Mouse (Mus musculus) heart, postnatal 36 days (tissue): Measurements from ENCODE around the gene N4bp2. TPM values are rescaled to one million over a fixed set of nuclear protein-coding genes. Genes with fewer than 3 reads are reported as not detected.
"Not testable (repeated sequence)": the region's sequence is repeated elsewhere in the genome, so short reads cannot be mapped to it uniquely, and the experiment has no call there.

Experiments
- DNase-seq, 2 experiments: peaks; one replicate each; pipeline ENCODE4 v3.0.0; 2021 to 2022
- intact Hi-C: fragments of 180-260 bp; cut with DNase I; formaldehyde crosslinking; loops from one replicate; pipeline ENCODE4 v1.15.1; 2025
- total RNA-seq, 2 experiments: library from RNA; stranded (reverse); gene quantifications; 2 replicates each; pipeline ENCODE4 v1.2.3; 2021

The N4bp2 gene
- total RNA-seq, 2 experiments from 2014 or later, result 13.5 to 14.6 TPM

DNA sequence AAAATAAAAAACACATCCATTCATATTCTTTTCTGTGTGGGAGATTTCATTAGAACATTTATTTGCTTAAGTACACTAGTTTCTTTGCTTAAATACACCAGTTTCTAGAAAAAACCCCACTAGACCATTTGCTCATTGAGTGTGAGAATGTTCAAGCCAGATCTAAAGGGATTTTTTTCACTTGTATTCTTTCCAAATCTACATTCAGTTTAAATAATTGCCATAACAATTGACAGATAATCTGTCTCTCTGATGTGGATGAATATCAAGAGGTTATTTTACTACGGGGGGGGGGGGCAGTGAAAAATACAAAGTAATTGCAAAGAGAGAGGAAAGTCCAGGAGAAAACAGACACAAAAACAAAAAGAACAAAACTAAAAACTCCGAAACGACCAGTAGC is 635 bp upstream of the N4bp2 start:
- intact Hi-C loops, result loop anchor here (1.0 to 10.0 kb wide), 5 partner anchors 38 to 270 kb away; partner anchors contain the start of genes Gm43552, Pds5a, Smim14 and Ube2k

DNA sequence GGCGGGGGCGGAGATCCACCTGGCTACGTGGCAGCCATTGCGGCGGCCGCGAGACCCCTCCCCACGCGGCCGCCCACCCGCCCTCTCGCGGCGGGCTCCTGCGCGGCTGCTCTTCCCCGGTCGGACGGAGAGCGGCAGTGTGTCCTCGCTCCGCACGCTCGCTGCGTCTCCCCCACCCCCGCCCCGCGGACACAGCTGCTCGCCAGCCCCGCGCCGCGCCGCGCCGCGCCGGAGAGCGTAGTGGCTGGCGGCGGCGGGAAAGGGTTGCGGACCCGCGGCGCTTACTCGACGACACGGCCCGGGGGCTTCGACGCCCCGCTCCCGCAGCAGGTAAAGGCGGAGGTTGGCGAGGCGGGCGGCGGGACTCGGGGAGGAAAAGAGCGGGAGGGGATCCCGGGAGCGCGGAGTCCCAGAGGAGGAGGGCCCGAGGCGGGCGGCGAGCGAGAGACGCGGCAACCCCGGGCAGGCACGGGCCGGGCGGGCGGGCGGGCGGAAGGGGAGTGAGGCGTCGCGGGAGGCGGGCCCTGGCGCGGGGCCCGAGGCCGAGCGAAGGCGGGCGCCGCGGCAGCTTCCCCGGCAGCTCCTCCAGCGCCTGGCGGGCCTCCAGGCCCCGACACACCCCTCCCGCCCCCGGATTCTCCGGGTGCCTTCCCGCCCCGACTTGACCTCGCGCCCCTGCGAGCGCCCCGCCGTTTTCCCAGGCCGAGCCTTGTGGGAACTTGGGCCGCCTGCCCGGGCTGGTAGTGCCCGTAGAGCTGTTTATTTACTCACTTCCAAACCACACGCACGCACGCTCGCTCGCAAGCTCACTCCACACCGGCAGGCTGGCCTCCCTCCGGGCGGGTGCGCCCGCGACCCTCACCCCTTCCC is 830 bp downstream of the N4bp2 start:
- intact Hi-C loops, result loop anchor here (1.0 to 10.0 kb wide), 5 partner anchors 39 to 272 kb away; partner anchors contain the start of genes Gm43552, Pds5a, Smim14 and Ube2k

More for the DNA sequence above, 635 bp upstream of the N4bp2 start:
- no peak for DNase-seq

DNA sequence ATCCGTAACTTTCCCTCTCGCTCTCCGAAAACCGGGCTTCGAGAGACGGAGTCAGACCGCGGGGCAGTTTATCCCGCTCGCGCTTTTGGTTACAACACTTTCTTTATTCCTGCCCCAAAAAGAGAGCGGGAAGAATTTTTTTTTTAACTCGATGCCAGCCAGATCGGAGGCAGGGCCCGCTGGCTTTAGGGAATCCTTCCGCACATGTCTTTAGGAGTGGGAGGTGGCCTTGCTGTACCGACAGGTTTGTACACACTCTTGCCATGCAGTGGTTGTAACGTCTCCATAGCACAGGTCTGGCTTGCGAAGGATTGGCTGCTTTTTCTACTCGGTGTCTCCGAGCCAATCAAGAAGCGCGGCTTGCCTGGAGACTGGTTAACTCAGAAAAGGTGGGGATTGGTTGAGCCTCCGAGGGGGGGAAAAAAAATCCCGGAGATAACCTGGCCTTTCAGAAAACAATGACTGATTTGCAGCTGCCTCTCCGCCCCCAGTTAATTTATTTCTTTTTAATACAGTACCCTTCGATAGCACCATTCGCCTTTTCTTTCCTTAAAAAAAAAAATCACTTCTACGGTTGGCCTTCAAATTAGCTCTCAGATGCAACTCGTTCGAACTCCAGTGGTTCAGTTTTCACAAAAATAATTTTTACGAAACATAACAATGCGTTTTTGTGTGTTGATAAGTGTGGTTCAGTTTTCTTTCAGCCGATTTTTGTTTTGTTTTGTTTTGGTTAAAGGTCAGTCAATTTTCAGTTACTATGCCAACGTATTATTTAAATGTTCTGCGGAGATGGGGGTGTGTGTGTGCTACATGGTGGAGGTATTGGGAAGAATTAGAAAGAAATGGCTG is 1.7 kb downstream of the N4bp2 start:
- peak; percentile 76 to 83 for DNase-seq
- intact Hi-C loops, result loop anchor here (5.0 to 10.0 kb wide), 3 partner anchors 172 to 273 kb away; partner anchors contain the start of genes Gm43552, Smim14 and Ube2k

More for the DNA sequence above, 830 bp downstream of the N4bp2 start:
- DNase-seq, result peak; percentile 85 to 88

DNA sequence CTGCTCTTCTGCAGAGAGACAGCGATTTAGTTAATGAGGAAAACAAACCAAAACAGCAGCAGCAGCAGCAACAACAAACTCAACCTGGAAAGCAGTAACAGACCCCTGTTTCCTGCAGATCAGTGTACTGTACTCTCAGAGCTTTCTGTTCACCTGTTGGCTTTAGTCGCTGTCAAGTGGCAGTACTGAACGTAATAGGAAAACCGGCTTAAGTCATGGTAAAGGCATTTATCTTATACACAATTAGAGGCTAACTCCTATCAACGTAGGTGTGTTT is 2.3 kb downstream of the N4bp2 start:
- no peak for DNase-seq
- intact Hi-C loops, result loop anchor here (10.0 kb wide), 1 partner anchor 231 kb away; the partner anchor contains the start of genes Smim14 and Ube2k

DNA sequence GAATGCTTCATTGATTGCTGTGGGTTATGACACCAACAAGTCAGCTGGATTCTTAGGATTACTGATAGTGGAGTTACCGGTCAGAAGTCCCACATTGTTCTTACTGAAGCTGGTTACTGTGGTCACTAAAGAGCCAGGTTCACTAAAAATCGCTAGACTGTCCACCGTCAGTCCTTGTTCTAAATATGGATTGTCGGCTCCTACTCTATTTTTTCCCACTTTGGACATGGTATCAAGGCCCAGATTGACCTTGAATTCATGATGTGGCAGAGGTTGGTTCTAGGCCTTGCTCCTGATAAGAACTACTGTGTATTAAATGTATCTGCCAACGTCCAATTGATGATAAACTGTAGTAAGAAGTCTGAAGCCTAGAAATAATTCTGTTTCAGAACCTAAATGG is 4.7 kb downstream of the N4bp2 start:
- DNase-seq, result no peak
- intact Hi-C loops, result loop anchor here (10.0 kb wide), 1 partner anchor 233 kb away; the partner anchor contains the start of genes Smim14 and Ube2k

DNA sequence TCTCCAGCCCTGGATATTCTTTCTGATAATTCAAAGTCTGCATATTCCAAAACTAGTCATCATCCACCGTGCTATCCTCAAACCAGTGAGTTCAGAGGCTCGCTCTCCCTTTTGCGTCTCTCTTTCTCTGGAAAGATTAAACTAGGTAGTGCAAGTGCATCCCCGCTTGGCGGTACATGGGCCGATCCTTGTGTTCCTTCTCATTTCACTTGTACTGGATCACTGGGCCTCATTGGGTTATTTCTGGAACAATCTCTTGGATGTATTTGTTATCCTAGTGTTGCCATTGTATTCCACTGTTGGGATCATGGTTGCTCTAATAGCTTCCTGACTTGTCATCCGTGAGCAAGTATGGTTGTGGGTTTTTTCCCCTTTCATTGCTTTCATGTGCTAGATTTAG is 6.7 kb downstream of the N4bp2 start:
- DNase-seq, result no peak
- intact Hi-C loops, result no loop called here

DNA sequence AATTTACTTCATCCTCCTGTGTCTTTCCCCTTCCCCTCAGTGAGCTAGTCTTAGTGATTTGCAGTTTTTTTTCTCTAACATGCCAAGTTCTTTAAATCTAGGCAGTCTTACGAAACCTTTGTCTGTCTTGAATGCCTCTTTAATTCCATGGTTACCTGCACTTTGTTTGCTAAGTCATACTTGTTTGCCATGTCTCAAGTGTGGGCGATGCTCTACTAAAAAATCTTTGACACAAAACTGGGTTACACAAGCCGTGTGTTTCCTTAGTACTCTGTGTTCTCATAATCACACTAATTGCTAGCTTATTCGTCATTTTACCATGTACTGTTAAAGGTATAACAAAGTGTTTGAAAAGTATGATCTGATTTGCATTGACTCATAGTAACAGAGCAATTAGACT is 7.2 kb downstream of the N4bp2 start:
- intact Hi-C loops, result no loop called here
- no peak for DNase-seq

DNA sequence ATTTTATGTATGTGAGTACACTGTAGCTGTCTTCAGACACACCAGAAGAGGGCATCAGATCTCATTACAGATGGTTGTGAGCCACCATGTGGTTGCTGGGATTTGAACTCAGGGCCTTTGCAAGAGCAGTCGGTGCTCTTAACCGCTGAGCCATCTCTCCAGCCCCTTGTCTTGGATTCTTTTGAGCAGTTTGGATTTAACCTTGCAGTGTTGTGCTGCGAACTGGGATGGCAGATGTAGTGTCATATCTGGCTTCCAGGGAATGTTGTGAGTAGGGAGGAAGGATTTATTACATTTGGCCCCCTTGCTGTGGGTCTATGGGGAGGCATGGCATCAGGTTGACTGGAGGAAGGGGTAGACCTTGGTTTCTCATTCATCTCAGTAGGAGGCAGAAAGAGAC is 10.6 kb downstream of the N4bp2 start:
- intact Hi-C loops, DNase-seq: not testable (repeated sequence)

DNA sequence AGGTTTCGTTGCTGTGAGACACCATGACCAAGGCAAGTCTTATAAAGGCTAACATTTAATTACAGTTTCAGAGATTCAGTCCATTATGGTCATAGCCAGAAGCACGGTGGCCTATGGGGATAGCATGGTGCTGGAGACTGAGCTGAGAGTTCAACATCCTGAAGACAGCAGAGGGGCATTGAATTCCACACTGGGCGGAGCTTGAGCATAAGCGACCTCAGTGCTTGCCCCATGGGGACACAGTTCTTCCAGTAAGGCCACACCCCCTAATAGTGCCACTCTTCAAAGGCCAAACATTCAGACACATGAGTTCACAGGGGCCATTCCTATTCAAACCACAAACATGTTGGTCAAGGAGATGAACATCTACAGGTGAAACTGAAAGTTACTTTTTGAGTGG is 12.8 kb downstream of the N4bp2 start:
- no peak for DNase-seq
- intact Hi-C loops, result no loop called here

DNA sequence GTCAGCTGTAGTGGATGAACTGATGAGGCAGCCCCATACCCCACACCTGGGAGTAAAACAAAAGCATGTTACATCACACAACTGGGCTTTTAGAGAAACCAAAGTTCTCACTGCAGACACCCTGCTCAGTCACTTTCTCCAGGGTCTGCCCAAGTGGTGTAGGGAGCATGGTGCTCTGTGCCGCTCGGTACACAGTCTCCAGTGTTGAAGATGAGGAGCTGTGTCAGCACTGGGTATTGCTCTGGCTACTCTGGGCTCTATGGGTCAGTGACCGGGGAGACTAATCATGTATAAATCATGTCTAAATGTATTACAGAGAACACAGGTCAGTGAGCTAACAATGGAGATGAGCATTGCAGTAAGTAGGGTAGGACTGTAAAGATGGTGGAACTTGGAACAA is 13.6 kb downstream of the N4bp2 start:
- no peak for DNase-seq
- intact Hi-C loops, result no loop called here

DNA sequence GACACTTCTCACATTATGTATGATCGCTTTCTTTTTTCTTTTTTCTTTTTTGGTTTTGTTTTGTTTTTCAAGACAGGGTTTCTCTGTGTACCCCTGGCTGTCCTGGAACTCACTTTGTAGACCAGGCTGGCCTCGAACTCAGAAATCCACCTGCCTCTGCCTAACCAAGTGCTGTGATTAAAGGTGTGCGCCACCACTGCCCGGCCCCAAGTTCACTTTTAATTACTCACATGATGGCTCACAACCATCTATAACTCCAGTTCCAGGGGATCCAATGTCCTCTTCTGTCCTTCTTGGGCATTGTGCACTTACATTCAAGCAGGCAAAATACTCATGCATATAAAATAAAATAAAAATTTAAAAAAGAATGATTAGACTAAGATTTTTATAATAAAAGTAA is 15.7 kb downstream of the N4bp2 start:
- DNase-seq, intact Hi-C loops: not testable (repeated sequence)

DNA sequence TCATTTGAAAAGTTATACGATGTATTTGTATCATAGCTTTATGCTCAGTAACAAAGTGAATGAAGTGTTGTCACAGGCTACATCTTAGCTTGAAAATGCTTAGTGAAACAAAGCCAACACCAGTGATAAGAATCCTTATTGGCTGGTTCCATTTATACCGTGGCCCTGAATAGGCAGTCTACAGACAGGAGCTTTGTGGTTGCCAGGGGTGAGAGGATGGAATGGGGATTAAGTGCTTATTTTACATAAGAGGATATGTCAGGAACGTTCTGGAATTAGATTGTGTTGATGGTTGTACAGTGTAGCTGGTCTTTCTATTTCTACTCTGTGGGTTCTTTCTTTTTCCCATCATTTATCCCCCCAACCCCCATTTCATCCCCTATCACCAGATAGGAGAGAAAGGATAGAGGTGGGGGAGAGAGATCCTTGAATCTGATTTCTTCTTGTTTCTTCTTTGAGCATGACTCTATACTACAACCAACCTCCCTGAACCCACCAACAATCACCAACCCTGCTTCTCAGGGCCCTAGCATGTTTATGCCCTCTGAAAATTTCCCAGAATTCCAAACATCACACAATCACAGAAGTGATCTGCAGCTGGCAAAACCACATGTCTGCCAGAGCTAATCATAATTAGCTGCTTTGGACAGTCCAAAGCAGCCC is 16.2 kb downstream of the N4bp2 start:
- intact Hi-C loops, result no loop called here
- no peak for DNase-seq

DNA sequence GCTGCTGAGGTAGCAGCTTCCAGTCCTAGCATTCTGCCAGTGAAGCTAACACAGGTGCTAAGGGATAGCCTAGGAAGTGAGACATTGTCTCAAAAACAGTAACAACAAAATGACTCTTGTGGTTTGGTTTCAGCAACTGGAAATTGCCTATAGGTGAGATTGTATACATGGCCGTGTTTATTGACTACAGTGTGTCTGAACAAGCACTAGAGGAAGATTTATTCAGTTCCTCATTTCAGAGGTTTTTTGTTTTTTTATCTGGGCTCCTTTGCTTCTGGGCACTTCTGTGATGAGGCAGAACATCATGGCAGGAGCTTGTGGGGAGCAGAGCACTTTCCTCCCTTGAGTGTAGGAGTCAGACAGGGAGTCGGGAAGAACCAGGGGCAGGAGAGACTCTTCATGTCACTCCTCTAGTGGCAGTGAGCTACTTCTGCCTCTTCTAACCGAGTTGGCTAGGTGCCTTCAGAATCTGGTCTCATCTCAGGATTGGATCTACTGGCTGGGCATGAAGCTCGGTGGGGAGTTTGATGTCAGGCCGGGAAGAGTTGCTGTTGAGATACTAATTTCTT is 17.9 kb downstream of the N4bp2 start:
- intact Hi-C loops, result no loop called here
- DNase-seq, result no peak

DNA sequence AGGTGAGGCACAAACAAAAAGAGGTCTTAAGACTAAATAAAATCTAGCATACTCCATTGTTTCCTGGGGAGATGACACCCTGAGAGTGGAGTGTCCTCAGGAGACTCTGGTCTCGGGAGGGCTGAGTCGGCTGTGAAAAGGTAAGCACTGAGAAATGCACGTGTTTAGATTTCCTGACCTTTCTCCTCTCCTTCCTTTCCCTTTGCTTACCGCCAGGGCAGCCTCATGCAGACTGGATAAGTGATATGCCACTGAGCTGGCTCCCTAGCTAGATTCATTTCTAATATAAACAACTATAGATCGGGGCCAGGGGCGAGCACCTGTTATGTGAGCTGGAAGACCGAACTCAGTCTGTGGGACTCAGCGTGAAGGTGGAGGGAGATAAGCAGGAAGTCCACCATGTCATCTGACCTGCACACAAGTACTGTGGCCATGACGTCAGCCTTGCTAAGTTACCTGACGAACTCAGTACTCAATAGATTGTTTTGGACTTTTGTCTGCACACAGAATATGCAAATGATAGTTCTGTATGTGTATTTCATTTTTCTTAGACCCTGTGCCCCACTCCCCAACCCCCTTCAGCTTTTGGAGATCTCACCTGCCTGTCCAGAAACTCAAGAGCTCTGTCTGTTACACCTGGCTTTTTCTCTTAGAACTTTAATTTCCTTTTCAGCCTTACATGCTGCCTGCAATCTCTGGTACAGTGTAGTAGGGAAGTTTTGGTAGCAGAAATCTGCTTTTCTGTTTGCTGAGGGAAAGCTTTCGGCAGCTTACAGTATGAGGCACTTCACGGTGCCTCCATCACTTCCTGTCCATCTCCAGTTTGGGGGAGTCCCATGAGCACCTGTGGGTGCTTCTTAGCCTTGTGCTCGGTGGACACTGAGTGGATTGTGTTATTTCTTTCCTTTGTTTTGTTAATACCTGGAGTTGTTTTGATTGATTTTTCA is 18.7 kb downstream of the N4bp2 start:
- no peak for DNase-seq
- intact Hi-C loops, result no loop called here

DNA sequence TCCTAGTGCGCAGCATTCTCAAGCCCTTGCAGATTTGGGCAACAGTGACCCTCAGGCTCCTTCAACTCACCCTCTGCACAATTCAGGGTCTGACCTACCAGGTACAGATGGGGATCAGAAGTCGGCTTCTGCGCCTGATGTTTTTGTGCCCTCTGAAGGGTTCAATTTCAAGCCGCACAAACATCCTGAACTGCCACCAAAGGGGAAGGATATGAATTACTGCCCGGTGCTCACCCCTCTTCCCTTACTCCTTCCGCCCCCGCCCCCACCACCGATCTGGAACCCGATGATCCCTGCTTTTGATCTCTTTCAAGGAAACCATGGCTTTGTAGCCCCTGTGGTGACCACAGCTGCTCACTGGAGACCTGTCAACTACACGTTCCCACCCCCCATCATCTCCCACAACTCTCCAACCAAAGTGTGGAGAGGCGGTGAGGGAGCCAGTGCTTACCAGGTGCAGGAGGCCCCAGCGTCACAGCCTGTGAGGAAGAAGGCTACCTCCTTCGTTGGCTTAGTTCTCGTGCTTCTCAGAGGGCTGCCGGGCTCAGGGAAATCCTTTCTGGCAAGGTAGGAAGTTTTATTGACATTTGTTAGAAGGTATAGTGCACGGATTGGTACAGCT is 27.4 kb downstream of the N4bp2 start:
- no peak for DNase-seq
- intact Hi-C loops, result no loop called here

DNA sequence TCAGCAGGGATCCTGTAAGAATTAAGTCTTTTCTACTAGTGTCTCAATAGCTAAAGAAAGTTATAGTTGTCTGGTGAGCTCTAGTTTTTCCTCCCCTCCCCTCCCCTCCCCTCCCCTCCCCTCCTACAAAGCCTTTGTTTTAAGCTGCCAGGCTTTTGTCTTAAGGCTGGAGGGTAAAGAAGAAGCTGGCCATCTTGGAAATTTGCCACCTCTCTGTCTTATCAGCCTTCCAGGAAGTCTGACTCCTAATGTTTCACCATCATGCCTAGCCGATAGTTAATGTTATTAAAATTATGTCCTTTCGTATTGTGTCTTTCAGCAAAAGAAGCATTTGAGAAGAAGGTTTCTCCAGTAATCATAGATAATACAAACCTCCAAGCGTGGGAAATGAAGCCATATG is 30.9 kb downstream of the N4bp2 start:
- DNase-seq, result no peak
- intact Hi-C loops, result no loop called here

DNA sequence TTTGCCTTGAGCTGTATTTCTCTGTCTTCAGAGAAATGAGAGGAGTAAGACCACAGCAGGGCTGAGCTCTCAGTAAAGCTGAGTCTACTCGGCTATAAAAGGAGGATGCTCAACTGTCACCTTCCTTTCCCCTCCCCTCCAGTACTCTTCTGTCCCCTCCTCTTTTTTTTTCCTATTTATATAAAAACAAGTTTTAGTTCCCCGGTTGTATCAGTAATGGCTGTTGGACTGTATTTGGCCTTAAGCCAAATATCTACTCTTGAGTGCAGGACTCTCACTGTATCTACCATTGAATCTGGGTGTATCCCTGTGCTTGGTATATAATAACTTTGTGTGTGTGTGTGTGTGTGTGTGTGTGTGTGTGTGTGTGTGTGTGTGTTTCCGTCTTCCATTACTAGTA is 31.4 kb downstream of the N4bp2 start:
- no peak for DNase-seq
- intact Hi-C loops, result no loop called here

DNA sequence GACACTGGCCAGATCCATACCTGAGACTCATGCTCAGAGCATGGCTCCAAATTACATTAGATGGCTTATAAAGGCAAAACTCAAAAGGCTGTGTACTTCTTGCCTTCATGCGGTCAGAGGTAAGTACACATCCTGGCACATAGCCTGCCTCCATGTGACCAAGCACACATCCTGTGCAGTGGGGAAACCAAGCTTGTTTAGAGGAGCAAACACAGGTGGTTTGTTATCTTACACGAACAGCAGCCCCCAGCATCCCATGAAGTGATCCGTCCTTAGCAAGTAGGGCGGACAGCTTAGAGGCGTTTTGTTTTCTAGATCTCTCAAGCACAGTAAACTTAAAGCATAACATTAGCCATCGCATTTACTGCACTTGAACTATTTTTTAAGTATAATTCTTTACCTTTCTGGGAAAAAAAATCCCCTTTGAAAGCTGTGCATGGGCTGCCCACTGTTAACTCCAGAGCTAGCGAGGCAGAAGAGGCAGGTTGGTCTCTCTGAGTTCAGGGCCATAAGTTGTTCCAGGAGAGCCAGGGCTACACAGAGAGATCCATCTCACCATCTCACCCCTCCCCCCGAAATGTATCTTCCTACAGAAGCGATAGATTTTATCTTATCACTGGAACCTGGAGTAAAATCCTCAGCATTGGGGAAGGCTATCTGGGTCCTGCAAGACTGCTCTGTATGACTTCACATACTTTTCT is 32.1 kb downstream of the N4bp2 start:
- intact Hi-C loops, result no loop called here
- DNase-seq, result no peak

DNA sequence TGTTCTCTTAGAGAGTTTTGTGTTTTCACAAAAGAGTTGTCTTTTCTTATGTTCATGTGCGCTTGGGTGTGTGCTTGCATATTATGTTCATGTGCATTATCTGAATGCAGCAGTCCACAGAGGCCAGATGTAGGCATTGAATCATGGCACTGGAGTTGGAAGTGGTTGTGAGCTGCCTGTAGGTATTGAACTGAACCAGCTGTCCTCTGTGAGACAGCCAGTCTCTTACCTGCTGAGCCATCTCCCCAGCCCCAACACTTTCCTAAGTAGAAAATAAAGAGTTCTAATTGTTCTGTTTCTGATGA is 32.6 kb downstream of the N4bp2 start:
- intact Hi-C loops, result no loop called here
- DNase-seq, result no peak
